Mouse (Mus musculus): Measurements from ENCODE around the gene Peli2. TPM values are rescaled to one million over a fixed set of nuclear protein-coding genes. Genes with fewer than 3 reads are reported as not detected.

Gene Peli2
- polyA plus RNA-seq (2017; shearing (Covaris generic)): not detected

GRCm38 (mm10) chr14:48120752-48121528 is at the start of gene Peli2:
Peli2 (plus strand) TSS chr14:48120823.

